ENCODE assay signal across 8 mouse cellular contexts in the genomic region with DNA sequence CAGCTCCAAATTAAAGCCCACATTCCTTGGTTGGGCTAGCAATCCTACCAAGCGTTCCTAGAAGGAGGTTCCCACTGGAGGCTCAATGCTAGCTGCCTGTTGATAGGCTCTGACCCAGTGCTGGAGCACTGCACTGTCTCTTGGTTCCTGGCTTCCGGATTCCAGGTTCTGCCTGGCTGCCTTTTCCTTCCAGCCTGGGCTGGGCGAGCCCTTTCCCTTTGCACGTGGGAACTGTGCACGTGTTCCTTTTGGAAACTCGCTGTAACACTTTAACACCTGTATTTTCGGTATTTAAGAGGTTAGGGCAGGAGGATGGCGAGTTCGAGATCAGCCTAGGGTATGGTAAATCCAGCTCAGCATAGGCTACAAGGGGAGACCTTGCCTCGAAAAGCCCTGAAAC. TPM values are rescaled to one million over a fixed set of nuclear protein-coding genes. Genes with fewer than 3 reads are reported as not detected.
A peak's percentile ranks its signal among the peaks of the same experiment; 100 is the strongest.
DNase-seq lines count a peak whose midpoint lies in the region; ATAC-seq lines count a peak whose summit lies in the region.

No protein-coding gene starts in this region.

- H3K4me2 ChIP-seq in heart, embryonic 12.5 days, result peak overlapping the region; percentile 78
- H3K4me2 ChIP-seq in kidney, embryonic 16.5 days (replicated peaks; ENCODE audit: low read depth, low read length), result peak overlapping the region; percentile 89

- no peaks in the 10 kb centered on the region for H3K27me3 ChIP-seq in heart, embryonic 12.5 days (replicated peaks)
- no peaks in the 10 kb centered on the region for H3K27me3 ChIP-seq in kidney, embryonic 16.5 days (ENCODE audit: insufficient read depth, low read length)

- 67% methylated on average over 10 of the region's 10 CpGs for WGBS in heart, embryonic 12.5 days
- WGBS in kidney, embryonic 16.5 days, result 47% methylated on average over 10 of the region's 10 CpGs

- H3K9me3 ChIP-seq in heart, embryonic 12.5 days (replicated peaks), result no peaks in the 10 kb centered on the region
- H3K9me3 ChIP-seq in kidney, embryonic 16.5 days (ENCODE audit: low read length), result no peaks in the 10 kb centered on the region

- peak overlapping the region; percentile 81 for H3K9ac ChIP-seq in heart, embryonic 12.5 days
- H3K9ac ChIP-seq in kidney, embryonic 16.5 days (replicated peaks; ENCODE audit: low read length), result peak overlapping the region; percentile 84

- peaks cover 10% of the 10 kb centered on the region; the same call in 1 of the 2 replicates for H3K36me3 ChIP-seq in heart, embryonic 12.5 days
- peaks cover 14% of the 10 kb centered on the region; the same call in 1 of the 2 replicates for H3K36me3 ChIP-seq in kidney, embryonic 16.5 days (ENCODE audit: insufficient read depth, low read length)

- H3K4me3 ChIP-seq in heart, embryonic 12.5 days, result peak overlapping the region; percentile 54
- peak overlapping the region; percentile 93 for H3K4me3 ChIP-seq in kidney, embryonic 16.5 days (ENCODE audit: low read length)

- H3K4me1 ChIP-seq in heart, embryonic 12.5 days (replicated peaks), result peaks cover 23% of the 10 kb centered on the region
- H3K4me1 ChIP-seq in kidney, embryonic 16.5 days (ENCODE audit: insufficient read depth, low read length), result peaks cover 25% of the 10 kb centered on the region

- H3K27ac ChIP-seq in heart, embryonic 12.5 days (ENCODE audit: poor library complexity, severe bottlenecking), result peak overlapping the region; percentile 94; the same call in 1 of the 2 replicates
- peak overlapping the region; percentile 98 for H3K27ac ChIP-seq in kidney, embryonic 16.5 days (ENCODE audit: low read length)

- ATAC-seq in heart, embryonic 12.5 days (ENCODE audit: insufficient number of reproducible peaks, low FRiP score), result no peak
- ATAC-seq in kidney, embryonic 16.5 days (ENCODE audit: low FRiP score, low TSS enrichment), result 0 out of 2 replicates have a peak, but pooled peaks have one; percentile 14
- no peak for ATAC-seq in inflammation-experienced regulatory T-cells, adult 6 months

- DNase-seq in ES-CJ7 (ENCODE audit: low read depth, low spot score) (peak; percentile 87), WW6 (ENCODE audit: low read depth, low spot score) (peak; percentile 65)
- peak; percentile 7 for DNase-seq in mesoderm, embryonic 11.5 days (ENCODE audit: low read depth, low spot score)
- no peak for DNase-seq in layer of hippocampus, postnatal 10 days (ENCODE audit: low spot score in 2 of 2)
- DNase-seq in spleen, postnatal 14 days (ENCODE audit: low spot score in 2 of 2), result no peak

RNA-seq across cellular contexts. Expression of a gene that starts 1.5 kb away (rescaled TPM):
- 139 and 140 TPM in 2 replicates for polyA plus RNA-seq in heart, embryonic 12.5 days (2016; fragmentation: Nextera tagmentation; extraction: Ambion mirVana)
- 188 and 197 TPM in 2 replicates for polyA plus RNA-seq in kidney, embryonic 16.5 days (2015; fragmentation: Nextera tagmentation; extraction: Ambion mirVana)
- 10 to 100 TPM; 63.4 to 72.4 (median 65.1) TPM for polyA plus RNA-seq in inflammation-experienced regulatory T-cells, adult 6 months (2017; shearing (Covaris generic))
- total RNA-seq in layer of hippocampus, postnatal 10 days (2021), result 10 to 100 TPM; 43.8 to 44.0 TPM

RNA-seq across cellular contexts. Expression of a gene that starts 7.0 kb away (rescaled TPM):
- polyA plus RNA-seq in heart, embryonic 12.5 days (2016; fragmentation: Nextera tagmentation; extraction: Ambion mirVana), result 253 and 258 TPM in 2 replicates
- polyA plus RNA-seq in kidney, embryonic 16.5 days (2015; fragmentation: Nextera tagmentation; extraction: Ambion mirVana), result 376 and 406 TPM in 2 replicates
- polyA plus RNA-seq in inflammation-experienced regulatory T-cells, adult 6 months (2017; shearing (Covaris generic)), result 100 to 1,000 TPM; 193 to 267 (median 197) TPM
- total RNA-seq in layer of hippocampus, postnatal 10 days (2021), result 100 to 1,000 TPM; 139 to 143 TPM

RNA-seq across cellular contexts. Expression of a gene that starts 45.0 kb away (rescaled TPM):
- 1,393 and 1,408 TPM in 2 replicates for polyA plus RNA-seq in heart, embryonic 12.5 days (2016; fragmentation: Nextera tagmentation; extraction: Ambion mirVana)
- polyA plus RNA-seq in kidney, embryonic 16.5 days (2015; fragmentation: Nextera tagmentation; extraction: Ambion mirVana), result 1,474 and 1,572 TPM in 2 replicates
- not detected for polyA plus RNA-seq in inflammation-experienced regulatory T-cells, adult 6 months (2017; shearing (Covaris generic))
- 100 to 1,000 TPM; 378 to 402 TPM for total RNA-seq in layer of hippocampus, postnatal 10 days (2021)

Comparison
In these comparisons a context has a peak if more than half of its experiments do, and no peak if none do; other contexts are left out.
1. DNase-seq: peak in ES-CJ7 (single experiment), WW6 (single experiment) and mesoderm, embryonic 11.5 days (single experiment); none in layer of hippocampus, postnatal 10 days (0 of 2) and spleen, postnatal 14 days (0 of 2).
2. RNA of a gene that starts 45.0 kb away (polyA plus RNA-seq): 1,474 to 1,572 TPM in kidney, embryonic 16.5 days and 1,393 to 1,408 TPM in heart, embryonic 12.5 days; not detected in inflammation-experienced regulatory T-cells, adult 6 months; every median in the first group is over 100 times any median in the second.